Mouse (Mus musculus) E14TG2a.4 (cell line): ENCODE data around the gene Dab1.
A peak's percentile ranks its signal among the peaks of the same experiment; 100 is the strongest.

ENCODE experiments used
- H3K27me3 ChIP-seq: 2 replicates; pipeline ENCODE4 v1.6.1; 2014; ENCODE audit warnings: low read length, control low read depth; ENCODE audit not compliant: insufficient read depth
- H3K36me3 ChIP-seq: 2 replicates; pipeline ENCODE4 v1.6.1; 2014; ENCODE audit warnings: low read length, control low read depth; ENCODE audit not compliant: insufficient read depth
- H3K4me1 ChIP-seq: replicated peaks from 2 replicates; pipeline ENCODE4 v1.6.1; 2014; ENCODE audit warnings: low read depth, low read length, control low read depth
- H3K4me3 ChIP-seq: replicated peaks from 2 replicates; pipeline ENCODE4 v1.5.1; 2014; ENCODE audit warnings: mild to moderate bottlenecking, low read length
- H3K9me3 ChIP-seq: 2 replicates; pipeline ENCODE4 v1.6.1; 2014; ENCODE audit warnings: low read length, control low read depth
- CTCF ChIP-seq: conservative IDR thresholded peaks from 2 replicates; pipeline ENCODE4 v1.5.1; 2014; ENCODE audit warnings: low read length
- NANOG ChIP-seq: IDR thresholded peaks from 2 replicates; pipeline ENCODE4 v1.6.1; 2014; ENCODE audit warnings: borderline replicate concordance, low read length, mixed read lengths
- POU5F1 ChIP-seq: IDR thresholded peaks from 2 replicates; pipeline ENCODE4 v1.6.1; 2014; ENCODE audit warnings: low read length, borderline replicate concordance

Gene Dab1

GRCm38 (mm10) chr4:104367741-104368411 is 748.7 kb downstream of the Dab1 start:
- H3K36me3 ChIP-seq = no peaks in the 10 kb centered on the region
- TF ChIP-seq POU5F1 = no peak
- no peak for TF ChIP-seq CTCF
- TF ChIP-seq NANOG = no peak
- H3K4me1 ChIP-seq = peaks cover 37% of the 10 kb centered on the region

GRCm38 (mm10) chr4:104368561-104369021 is 749.4 kb downstream of the Dab1 start:
- no peak for TF ChIP-seq CTCF
- peak; percentile 20; the same call in 1 of the 2 replicates for TF ChIP-seq NANOG
- TF ChIP-seq POU5F1 = peak; percentile 93
- no peaks in the 10 kb centered on the region for H3K9me3 ChIP-seq
- H3K36me3 ChIP-seq = no peaks in the 10 kb centered on the region
- peak overlapping the region; percentile 90 for H3K4me3 ChIP-seq
- H3K4me1 ChIP-seq = peaks cover 37% of the 10 kb centered on the region
- peaks cover 43% of the 10 kb centered on the region for H3K27me3 ChIP-seq

More at GRCm38 (mm10) chr4:104367741-104368411, 748.7 kb downstream of the Dab1 start:
- Histone ChIP-seq H3K4me3 (peak overlapping the region; percentile 90), H3K27me3 (peaks cover 46% of the 10 kb centered on the region), H3K9me3 (no peaks in the 10 kb centered on the region)

GRCm38 (mm10) chr4:104369091-104369490 is 749.9 kb downstream of the Dab1 start:
- TF ChIP-seq NANOG (no peak), POU5F1 (no peak)
- H3K4me1 ChIP-seq = peaks cover 37% of the 10 kb centered on the region
- H3K9me3 ChIP-seq = no peaks in the 10 kb centered on the region
- no peaks in the 10 kb centered on the region for H3K36me3 ChIP-seq
- H3K4me3 ChIP-seq = peak overlapping the region; percentile 67
- peaks cover 43% of the 10 kb centered on the region for H3K27me3 ChIP-seq

- Histone ChIP-seq H3K4me3 (no peak overlapping the region), H3K9me3 (peaks cover 10% of the 10 kb centered on the region; the same call in 1 of the 2 replicates), H3K27me3 (peaks cover 25% of the 10 kb centered on the region), H3K4me1 (peaks cover 33% of the 10 kb centered on the region), H3K36me3 (no peaks in the 10 kb centered on the region; the same call in 1 of the 2 replicates)
- TF ChIP-seq NANOG = no peak
- TF ChIP-seq CTCF = no peak
- TF ChIP-seq POU5F1 = no peak
Measured at GRCm38 (mm10) chr4:104371136-104371535, 752.0 kb downstream of the Dab1 start.

- no peak for TF ChIP-seq CTCF
- TF ChIP-seq POU5F1 = no peak
- Histone ChIP-seq H3K9me3 (peaks cover 10% of the 10 kb centered on the region; the same call in 1 of the 2 replicates), H3K27me3 (peaks cover 18% of the 10 kb centered on the region)
Measured at GRCm38 (mm10) chr4:104374191-104374590, 755.0 kb downstream of the Dab1 start.

GRCm38 (mm10) chr4:104384704-104385103 is 765.5 kb downstream of the Dab1 start:
- TF ChIP-seq NANOG = no peak
- no peak for TF ChIP-seq CTCF
- no peak for TF ChIP-seq POU5F1
- peaks cover 5% of the 10 kb centered on the region for H3K4me1 ChIP-seq
- H3K27me3 ChIP-seq = no peaks in the 10 kb centered on the region
- H3K36me3 ChIP-seq = no peaks in the 10 kb centered on the region
- H3K4me3 ChIP-seq = no peak overlapping the region
- no peaks in the 10 kb centered on the region for H3K9me3 ChIP-seq

More at GRCm38 (mm10) chr4:104374191-104374590, 755.0 kb downstream of the Dab1 start:
- Histone ChIP-seq H3K36me3 (no peaks in the 10 kb centered on the region; the same call in 1 of the 2 replicates), H3K4me1 (peaks cover 26% of the 10 kb centered on the region), H3K4me3 (no peak overlapping the region)

- Histone ChIP-seq H3K4me1 (peaks cover 5% of the 10 kb centered on the region), H3K36me3 (no peaks in the 10 kb centered on the region), H3K4me3 (no peak overlapping the region), H3K9me3 (no peaks in the 10 kb centered on the region), H3K27me3 (no peaks in the 10 kb centered on the region)
- no peak for TF ChIP-seq NANOG
- no peak for TF ChIP-seq POU5F1
- TF ChIP-seq CTCF = no peak
Measured at GRCm38 (mm10) chr4:104385272-104385671, 766.1 kb downstream of the Dab1 start.

- H3K27me3 ChIP-seq = no peaks in the 10 kb centered on the region
- peaks cover 14% of the 10 kb centered on the region for H3K4me1 ChIP-seq
- no peak overlapping the region for H3K4me3 ChIP-seq
- no peaks in the 10 kb centered on the region for H3K36me3 ChIP-seq
- no peaks in the 10 kb centered on the region for H3K9me3 ChIP-seq
- TF ChIP-seq POU5F1 = no peak
- no peak for TF ChIP-seq NANOG
- no peak for TF ChIP-seq CTCF
Measured at GRCm38 (mm10) chr4:104395515-104395914, 776.4 kb downstream of the Dab1 start.

- no peak for TF ChIP-seq NANOG
- no peak for TF ChIP-seq POU5F1
- TF ChIP-seq CTCF = peak; percentile 40
- Histone ChIP-seq H3K36me3 (no peaks in the 10 kb centered on the region), H3K4me3 (no peak overlapping the region), H3K4me1 (peaks cover 14% of the 10 kb centered on the region), H3K27me3 (no peaks in the 10 kb centered on the region), H3K9me3 (no peaks in the 10 kb centered on the region)
Measured at GRCm38 (mm10) chr4:104396095-104396494, 776.9 kb downstream of the Dab1 start.
